Mouse (Mus musculus): ENCODE measurements around the gene Haus3. TPM values are rescaled to one million over a fixed set of nuclear protein-coding genes. Genes with fewer than 3 reads are reported as not detected.

Gene Haus3
- 1 to 10 TPM; 6.5 to 8.9 TPM for total RNA-seq (2021)
- long read RNA-seq, transcript Haus3-201 (5 exons, 2,073 nt) = major isoform, 6 of 9 reads
- long read RNA-seq, partial matches to known transcripts = 1 of 9 reads
- long read RNA-seq, other reads (novel, unspliced or antisense) = 2 of 9 reads

DNA sequence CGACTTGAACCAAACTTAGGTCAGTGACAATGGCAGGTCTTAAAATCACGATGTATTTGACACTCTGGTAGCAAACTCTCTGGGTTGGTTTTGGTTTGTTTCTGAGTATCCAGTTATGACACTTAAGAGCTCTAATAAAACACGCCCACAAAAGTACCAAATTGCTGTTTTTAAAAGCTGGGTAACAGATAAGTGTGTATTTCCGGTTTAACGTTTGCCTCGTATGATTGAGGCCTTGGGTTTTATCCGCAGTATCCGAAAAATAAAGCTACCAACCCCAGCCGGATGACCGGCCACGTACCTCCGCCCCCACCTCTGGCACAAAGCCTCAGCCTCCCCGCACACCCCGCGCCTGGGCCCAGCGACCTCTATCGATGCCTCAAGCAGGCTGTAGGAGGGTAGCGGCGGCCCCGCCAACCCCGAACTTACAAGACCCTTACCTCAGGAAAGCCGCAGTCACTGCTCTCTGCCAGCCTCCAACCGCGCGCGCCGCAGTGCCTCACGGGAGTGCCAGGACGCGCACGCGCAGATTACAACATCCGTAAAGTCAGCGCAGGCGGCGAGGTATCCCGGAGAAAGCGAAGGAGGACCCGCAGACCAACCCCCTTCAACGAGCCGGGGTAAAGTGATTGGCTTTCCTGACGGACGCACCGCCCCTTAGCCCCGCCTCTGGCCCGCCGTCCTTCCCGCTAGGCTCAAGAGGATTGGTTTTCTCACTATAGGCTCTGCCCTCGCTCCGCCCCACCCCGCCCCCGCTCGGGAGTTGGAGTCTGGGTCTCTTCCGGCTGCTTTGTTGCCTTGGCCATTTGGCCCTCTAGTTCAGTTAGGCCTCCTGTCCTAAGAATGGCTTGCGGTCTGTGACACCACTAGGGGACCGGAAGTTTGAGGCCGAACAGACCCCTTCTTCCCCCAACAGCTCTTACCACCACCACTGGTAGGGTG, at the start of gene Haus3, which contains the start of gene Poln:
Gene Haus3, minus strand, starts transcription at position 578 of the 942 bp plus-strand sequence.
Gene Poln, minus strand, starts transcription at position 499 of the 942 bp plus-strand sequence.
- DNase-seq (ENCODE audit: low spot score in 2 of 2) = peak; percentile 94 to 97

- DNase-seq (ENCODE audit: low spot score in 2 of 2) = no peak
These were observed 49.3 kb upstream of the Haus3 start for GRCm38 (mm10) chr5:34218672-34219071.

- no peak for DNase-seq (ENCODE audit: low spot score in 2 of 2)
These were observed 48.4 kb upstream of the Haus3 start for GRCm38 (mm10) chr5:34217756-34218155.

GRCm38 (mm10) chr5:34216025-34216424, 46.7 kb upstream of the Haus3 start:
- no peak for DNase-seq (ENCODE audit: low spot score in 2 of 2)

DNA sequence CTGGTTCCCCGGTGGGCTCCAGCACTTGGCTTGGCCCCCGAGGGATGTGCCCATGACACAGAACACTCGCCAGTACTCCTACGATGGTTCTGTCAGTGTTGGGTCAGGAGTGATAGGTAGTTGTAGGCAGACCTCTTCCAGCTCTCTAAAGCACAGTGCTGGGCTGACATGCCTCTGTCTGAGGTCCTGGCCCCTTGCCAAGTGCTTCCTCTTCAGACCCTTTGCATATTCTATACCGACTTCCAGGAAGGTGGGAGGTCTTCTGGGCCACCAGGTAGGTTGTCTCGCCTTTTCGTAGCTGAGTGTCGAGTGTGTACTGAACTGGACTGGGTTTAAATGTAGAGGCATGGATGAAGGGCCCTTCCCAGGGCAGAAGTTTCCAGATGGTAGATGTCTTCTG, 44.3 kb upstream of the Haus3 start:
- no peak for DNase-seq (ENCODE audit: low spot score in 2 of 2)

DNA sequence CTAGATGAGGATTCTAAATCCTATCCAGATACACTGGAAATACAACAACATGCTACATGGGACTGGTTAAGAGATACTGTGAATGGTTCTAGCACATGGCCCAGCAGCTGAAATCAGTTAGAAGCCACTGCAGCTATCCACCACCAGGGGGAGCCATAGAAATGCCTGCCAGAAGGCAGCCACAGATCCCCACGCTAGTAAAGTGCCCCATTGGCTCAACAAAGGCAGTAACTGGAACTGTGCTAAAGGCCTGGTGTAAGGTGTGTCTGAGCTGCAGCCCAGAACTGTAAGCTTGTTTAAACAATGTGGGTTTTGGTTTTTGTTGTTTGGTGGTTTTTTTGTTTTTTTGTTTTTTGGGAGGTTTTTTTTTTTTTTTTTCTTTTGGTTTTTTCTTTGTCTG, 41.0 kb upstream of the Haus3 start:
- DNase-seq (ENCODE audit: low spot score in 2 of 2) = peak; percentile 78 to 82

DNA sequence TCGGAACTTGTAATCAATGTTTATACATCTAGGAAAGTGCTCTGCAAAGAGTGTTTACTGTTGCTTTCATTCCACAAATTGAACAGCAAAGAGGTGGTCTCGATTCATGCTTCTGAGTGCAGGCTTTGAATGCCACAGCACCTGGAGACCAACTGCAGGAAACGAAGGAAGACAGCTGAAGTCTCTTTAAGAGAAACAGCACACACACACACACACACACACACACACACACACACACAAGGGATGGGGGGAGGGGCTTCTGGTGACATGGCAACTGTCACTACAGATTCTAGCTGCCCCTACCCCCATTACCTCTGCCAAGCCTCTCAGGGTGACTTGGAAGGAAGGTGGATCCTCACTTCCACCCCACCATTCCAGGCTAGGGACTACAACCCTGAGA, 38.2 kb upstream of the Haus3 start:
- no peak for DNase-seq (ENCODE audit: low spot score in 2 of 2)

- DNase-seq (ENCODE audit: low spot score in 2 of 2) = no peak
These were observed 36.5 kb upstream of the Haus3 start for GRCm38 (mm10) chr5:34205788-34206187.

- no peak for DNase-seq (ENCODE audit: low spot score in 2 of 2)
These were observed 35.6 kb upstream of the Haus3 start for GRCm38 (mm10) chr5:34204911-34205310.

- DNase-seq (ENCODE audit: low spot score in 2 of 2) = no peak
These were observed 32.7 kb upstream of the Haus3 start for GRCm38 (mm10) chr5:34202006-34202405.

GRCm38 (mm10) chr5:34201396-34201795, 32.1 kb upstream of the Haus3 start:
- no peak for DNase-seq (ENCODE audit: low spot score in 2 of 2)

- DNase-seq (ENCODE audit: low spot score in 2 of 2) = no peak
These were observed 29.3 kb upstream of the Haus3 start for GRCm38 (mm10) chr5:34198615-34199014.

GRCm38 (mm10) chr5:34197243-34197642, 27.9 kb upstream of the Haus3 start:
- no peak for DNase-seq (ENCODE audit: low spot score in 2 of 2)

DNA sequence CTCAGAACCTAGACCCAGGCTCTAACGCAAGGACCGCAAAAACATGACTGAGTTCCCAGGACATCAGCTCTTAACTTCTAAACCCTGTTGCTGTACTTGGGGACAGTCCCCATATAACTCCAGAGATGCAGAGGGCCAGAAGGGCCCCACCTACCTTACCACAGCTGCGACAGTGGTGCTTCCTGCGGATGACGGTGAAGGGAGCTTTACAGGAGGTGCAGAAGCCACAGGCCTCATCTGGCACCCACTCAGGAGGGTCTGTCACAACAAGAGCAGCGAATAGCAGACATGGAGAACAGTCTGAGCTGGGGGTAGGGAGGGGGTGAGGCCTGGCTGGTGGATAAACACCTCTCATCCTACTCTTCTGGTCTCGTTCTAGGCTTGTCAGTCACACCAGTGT, 27.1 kb upstream of the Haus3 start:
- DNase-seq (ENCODE audit: low spot score in 2 of 2) = no peak

- DNase-seq (ENCODE audit: low spot score in 2 of 2) = no peak
These were observed 26.5 kb upstream of the Haus3 start for GRCm38 (mm10) chr5:34195786-34196185.

DNA sequence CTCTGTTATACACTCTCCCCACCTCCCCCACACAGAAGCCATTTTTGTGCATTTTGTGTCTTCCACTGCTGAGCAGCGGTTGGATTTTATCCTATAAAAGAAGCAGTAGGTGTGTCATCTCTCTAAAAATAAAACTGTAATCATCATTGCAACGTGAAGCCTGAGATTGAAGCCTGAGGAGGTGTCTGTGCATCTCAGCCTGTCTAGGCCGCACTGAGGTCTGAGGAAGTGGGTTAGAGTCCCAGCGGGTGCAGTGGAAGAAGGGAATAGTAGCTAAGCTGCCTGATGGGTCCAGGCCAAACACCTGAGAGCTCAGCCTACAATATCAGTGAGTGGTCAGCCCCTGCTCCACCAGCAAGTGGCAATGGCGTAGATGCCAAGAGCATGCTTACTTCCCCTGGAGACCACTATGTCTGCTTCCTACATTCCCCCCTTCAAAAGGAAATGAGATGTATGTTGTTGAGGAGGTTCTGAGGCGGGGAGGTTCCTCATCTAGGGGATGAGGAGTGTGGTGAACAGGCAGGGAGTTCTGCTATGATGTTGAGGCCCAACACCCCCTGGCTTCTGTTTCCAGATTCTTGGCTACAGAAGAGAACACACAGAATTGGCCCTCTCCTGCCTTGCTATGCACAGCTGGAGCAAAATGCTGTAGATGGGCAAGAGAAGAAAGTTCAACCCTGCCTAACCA, 25.8 kb upstream of the Haus3 start:
- no peak for DNase-seq (ENCODE audit: low spot score in 2 of 2)

- no peak for DNase-seq (ENCODE audit: low spot score in 2 of 2)
These were observed 25.1 kb upstream of the Haus3 start for GRCm38 (mm10) chr5:34194426-34194825.

- DNase-seq (ENCODE audit: low spot score in 2 of 2) = peak; percentile 49 to 52
These were observed 22.5 kb upstream of the Haus3 start for GRCm38 (mm10) chr5:34191843-34192242.

- DNase-seq (ENCODE audit: low spot score in 2 of 2) = no peak
These were observed 21.7 kb upstream of the Haus3 start for GRCm38 (mm10) chr5:34191021-34191420.

DNA sequence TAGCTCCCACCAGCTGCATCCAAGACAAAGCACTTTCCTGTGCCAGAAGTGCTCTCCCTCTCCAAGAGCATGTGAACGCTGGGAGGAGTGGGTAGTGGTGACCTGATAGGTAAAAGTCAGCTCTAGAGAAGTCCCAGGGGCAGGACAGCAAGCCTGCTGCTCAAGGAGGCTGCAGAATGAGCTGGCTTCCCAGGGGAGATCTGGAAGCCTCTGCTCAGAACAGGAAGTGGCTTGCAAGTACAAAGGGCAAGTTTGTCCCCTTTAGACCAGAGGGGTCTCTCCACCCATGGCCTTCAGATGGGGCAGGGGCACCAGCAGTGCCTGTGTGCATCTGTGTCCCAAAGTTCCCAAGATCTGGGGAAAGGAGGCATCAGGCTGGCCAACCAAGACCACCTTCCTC, 20.2 kb upstream of the Haus3 start:
- DNase-seq (ENCODE audit: low spot score in 2 of 2) = no peak

- DNase-seq (ENCODE audit: low spot score in 2 of 2) = no peak
These were observed 19.5 kb upstream of the Haus3 start for GRCm38 (mm10) chr5:34188856-34189255.

Measured in layer of hippocampus, postnatal 10 days (tissue).